Mouse (Mus musculus) kidney, embryonic 14.5 days (tissue): Measurements from ENCODE around the gene Rnf225. TPM values are rescaled to one million over a fixed set of nuclear protein-coding genes. Genes with fewer than 3 reads are reported as not detected.
"Not testable (repeated sequence)": the region's sequence is repeated elsewhere in the genome, so short reads cannot be mapped to it uniquely, and the experiment has no call there.

Source experiments
- ATAC-seq: fragments of 200-750 bp; cut with Nextera tagmentation; 2 replicates; pipeline ENCODE4 v1.8.0; 2017; ENCODE audit warnings: moderate number of reproducible peaks, mild to moderate bottlenecking, moderate TSS enrichment, moderate library complexity; ENCODE audit not compliant: low FRiP score, low TSS enrichment
- H3K27ac ChIP-seq: fragments of 300-500 bp; sonication (generic); 2 replicates; pipeline ENCODE4 v1.5.1; 2014; ENCODE audit warnings: low read depth, mild to moderate bottlenecking, low read length, moderate library complexity, mixed read lengths
- H3K27me3 ChIP-seq: fragments of 300-500 bp; sonication (generic); 2 replicates; pipeline ENCODE4 v1.6.1; 2014; ENCODE audit warnings: mild to moderate bottlenecking, low read length; ENCODE audit not compliant: control insufficient read depth, insufficient read depth
- H3K36me3 ChIP-seq: fragments of 300-500 bp; sonication (generic); 2 replicates; pipeline ENCODE4 v1.6.1; 2014; ENCODE audit warnings: low read length, mixed read lengths; ENCODE audit not compliant: control insufficient read depth, insufficient read depth
- H3K4me1 ChIP-seq: fragments of 300-500 bp; sonication (generic); 2 replicates; pipeline ENCODE4 v1.6.1; 2014; ENCODE audit warnings: low read length, mixed read lengths; ENCODE audit not compliant: control insufficient read depth, insufficient read depth
- H3K4me2 ChIP-seq: fragments of 300-500 bp; sonication (generic); replicated peaks from 2 replicates; pipeline ENCODE4 v1.6.1; 2014; ENCODE audit warnings: low read depth, mild to moderate bottlenecking, low read length
- H3K4me3 ChIP-seq: fragments of 300-500 bp; sonication (generic); 2 replicates; pipeline ENCODE4 v1.5.1; 2014; ENCODE audit warnings: mild to moderate bottlenecking, low read length
- H3K9ac ChIP-seq: fragments of 300-500 bp; sonication (generic); 2 replicates; pipeline ENCODE4 v1.6.1; 2014; ENCODE audit warnings: low read depth, mild to moderate bottlenecking, low read length, moderate library complexity
- H3K9me3 ChIP-seq: fragments of 300-500 bp; sonication (generic); 2 replicates; pipeline ENCODE4 v1.6.1; 2016; ENCODE audit warnings: low read length; ENCODE audit not compliant: control insufficient read depth
- WGBS: fragments of 180-500 bp; shearing (Covaris S2); extraction: QIAGEN DNeasy Blood & Tissue Kit; methylation state at CpG from one replicate; pipeline ENCODE4 v1.1.7; 2014; 5-methylcytosine and 5-hydroxymethylcytosine counted together
- polyA plus RNA-seq: library from polyadenylated mRNA; unstranded; fragments of >200 nt; fragmentation: Nextera tagmentation; extraction: Ambion mirVana; gene quantifications from 2 replicates; pipeline ENCODE4 v1.2.1, GENCODE M21; 2014

Rnf225 gene
- polyA plus RNA-seq, 1 experiment from 2014 or later: 0.47 TPM

GRCm38 (mm10) chr7:12897655-12898410 lies 29.4 kb upstream of the Rnf225 start, which contains the start of gene Zscan22:
Gene Zscan22 (plus strand): TSS chr7:12897815.
- Histone ChIP-seq H3K27me3 (no peaks in the 10 kb centered on the region), H3K36me3 (no peaks in the 10 kb centered on the region; the same call in 1 of the 2 replicates), H3K9me3 (no peaks in the 10 kb centered on the region), H3K9ac (peak within 1 kb of the TSS; percentile 63), H3K4me2 (peak within 1 kb of the TSS; percentile 48), H3K4me3 (peak within 1 kb of the TSS; percentile 73), H3K27ac (no peak within 1 kb of the TSS), H3K4me1 (no peaks in the 10 kb centered on the region; the same call in 1 of the 2 replicates)
- ATAC-seq: peak; percentile 100
- WGBS: 6% methylated on average over 36 of the region's 36 CpGs

DNA sequence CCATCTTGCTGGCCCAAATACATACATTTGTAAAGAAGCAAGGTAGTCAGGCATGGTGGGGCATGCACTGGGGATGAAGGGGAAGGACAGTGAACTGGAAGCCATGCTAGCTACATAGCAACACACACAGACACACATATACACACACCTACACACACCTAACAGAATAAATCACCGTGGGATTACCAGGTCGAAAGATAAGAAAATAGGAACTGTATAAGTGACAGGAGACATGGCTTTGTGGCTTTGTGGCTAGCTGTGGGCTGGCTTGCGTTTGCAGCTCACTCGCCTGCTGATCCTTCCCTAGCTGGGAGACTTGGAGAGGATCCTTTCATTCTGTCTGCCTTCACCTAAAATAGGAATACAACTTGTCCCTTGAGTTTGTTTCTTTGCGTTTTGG lies 25.7 kb upstream of the Rnf225 start:
- H3K9ac ChIP-seq: no peak overlapping the region
- H3K27me3 ChIP-seq: no peaks in the 10 kb centered on the region
- no peaks in the 10 kb centered on the region for H3K9me3 ChIP-seq
- H3K4me3 ChIP-seq: no peak overlapping the region
- peaks cover 21% of the 10 kb centered on the region for H3K36me3 ChIP-seq
- no peak overlapping the region for H3K27ac ChIP-seq
- no peaks in the 10 kb centered on the region; the same call in 1 of the 2 replicates for H3K4me1 ChIP-seq
- WGBS: 96% methylated on average over 5 of the region's 5 CpGs
- ATAC-seq: no peak
- no peak overlapping the region for H3K4me2 ChIP-seq

DNA sequence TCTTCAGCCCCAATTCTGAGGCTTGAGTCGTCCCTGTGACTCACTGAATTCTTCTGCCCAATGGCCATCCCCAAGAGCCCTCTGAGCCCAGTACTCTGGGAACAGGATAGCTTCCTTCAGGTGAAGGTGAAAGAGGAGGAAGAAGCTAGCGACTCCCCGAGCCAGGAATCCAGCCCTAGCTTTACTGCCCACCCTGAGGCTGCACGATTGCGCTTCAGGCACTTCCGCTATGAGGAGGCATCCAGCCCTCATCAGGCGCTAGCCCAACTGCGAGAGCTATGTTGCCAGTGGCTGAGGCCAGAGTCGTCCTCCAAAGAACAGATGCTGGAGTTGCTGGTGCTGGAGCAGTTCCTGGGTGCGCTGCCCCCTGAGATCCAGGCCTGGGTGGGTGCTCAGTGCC lies 23.6 kb upstream of the Rnf225 start:
- Histone ChIP-seq H3K9ac (no peak overlapping the region), H3K36me3 (peaks cover 40% of the 10 kb centered on the region), H3K4me3 (no peak overlapping the region), H3K27ac (no peak overlapping the region), H3K4me2 (no peak overlapping the region), H3K27me3 (no peaks in the 10 kb centered on the region), H3K4me1 (no peaks in the 10 kb centered on the region; the same call in 1 of the 2 replicates), H3K9me3 (no peaks in the 10 kb centered on the region)
- WGBS: 49% methylated on average over 10 of the region's 10 CpGs
- no peak for ATAC-seq

- Histone ChIP-seq H3K9ac (no peak overlapping the region), H3K36me3 (peaks cover 43% of the 10 kb centered on the region)
- 97% methylated on average over 1 of the region's 1 CpGs for WGBS
Measured at GRCm38 (mm10) chr7:12905146-12905545, 22.1 kb upstream of the Rnf225 start.

DNA sequence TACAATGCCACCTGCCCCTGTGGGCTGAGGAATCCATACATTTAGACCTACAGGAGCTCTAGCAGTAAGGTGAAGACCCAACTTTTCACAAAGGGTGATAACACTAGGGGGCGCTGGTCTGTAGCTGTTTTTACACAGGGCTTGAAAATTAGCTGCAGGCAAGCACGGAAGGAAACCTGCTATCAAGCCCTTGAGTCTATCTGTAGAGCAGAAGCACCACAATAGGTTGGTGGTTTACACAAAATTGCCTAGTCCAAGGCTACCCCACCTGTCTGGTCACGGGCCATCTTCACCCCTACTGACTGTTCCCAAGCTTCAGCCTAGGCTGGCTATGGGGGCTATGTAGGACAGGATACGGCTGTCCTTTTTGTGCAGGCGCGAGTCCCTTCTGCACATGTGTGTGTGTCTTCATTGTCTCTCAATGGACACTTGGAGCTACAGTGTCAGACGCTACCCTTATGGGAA lies 17.7 kb upstream of the Rnf225 start:
- WGBS: 37% methylated on average over 7 of the region's 7 CpGs

More at GRCm38 (mm10) chr7:12905146-12905545, 22.1 kb upstream of the Rnf225 start:
- no peak overlapping the region for H3K4me2 ChIP-seq
- no peak overlapping the region for H3K4me3 ChIP-seq
- H3K4me1 ChIP-seq: no peaks in the 10 kb centered on the region
- no peaks in the 10 kb centered on the region for H3K9me3 ChIP-seq
- no peak overlapping the region for H3K27ac ChIP-seq
- ATAC-seq: no peak
- no peaks in the 10 kb centered on the region for H3K27me3 ChIP-seq

GRCm38 (mm10) chr7:12910181-12910668 lies 17.0 kb upstream of the Rnf225 start:
- no peaks in the 10 kb centered on the region for H3K4me1 ChIP-seq
- peak overlapping the region; percentile 92 for H3K27ac ChIP-seq
- H3K27me3 ChIP-seq: no peaks in the 10 kb centered on the region
- peak; percentile 87 for ATAC-seq
- H3K4me3 ChIP-seq: peak overlapping the region; percentile 46
- WGBS: 10% methylated on average over 19 of the region's 19 CpGs
- H3K9me3 ChIP-seq: no peaks in the 10 kb centered on the region
- peak overlapping the region; percentile 64 for H3K9ac ChIP-seq
- peak overlapping the region; percentile 55 for H3K4me2 ChIP-seq
- peaks cover 34% of the 10 kb centered on the region for H3K36me3 ChIP-seq

More for the DNA sequence above, 17.7 kb upstream of the Rnf225 start:
- peak; percentile 45 for ATAC-seq
- H3K27ac ChIP-seq: peak overlapping the region; percentile 92
- peak overlapping the region; percentile 46 for H3K4me3 ChIP-seq
- peaks cover 35% of the 10 kb centered on the region for H3K36me3 ChIP-seq
- H3K4me2 ChIP-seq: peak overlapping the region; percentile 55
- no peaks in the 10 kb centered on the region for H3K27me3 ChIP-seq
- H3K9me3 ChIP-seq: no peaks in the 10 kb centered on the region
- no peaks in the 10 kb centered on the region for H3K4me1 ChIP-seq
- peak overlapping the region; percentile 64; the same call in 1 of the 2 replicates for H3K9ac ChIP-seq

DNA sequence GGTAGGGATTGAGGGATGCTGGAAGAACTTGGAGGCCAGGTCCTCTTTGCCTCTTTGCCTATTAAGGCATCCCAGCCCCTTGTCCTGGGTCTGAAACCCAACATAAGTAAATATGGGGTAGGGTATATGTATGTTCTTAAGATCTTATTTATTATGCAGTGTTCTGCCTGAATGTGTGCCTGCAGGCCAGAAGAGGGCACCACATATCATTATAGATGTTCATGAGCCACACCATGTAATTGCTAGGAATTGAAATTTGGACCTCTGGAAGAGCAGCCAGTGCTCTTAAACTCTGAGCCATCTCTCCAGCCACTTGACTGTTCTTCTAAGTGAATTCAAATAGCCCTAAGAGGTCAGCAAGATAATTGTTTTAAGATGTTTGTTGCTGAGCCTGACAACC lies 13.7 kb upstream of the Rnf225 start:
- Histone ChIP-seq H3K27me3 (no peaks in the 10 kb centered on the region), H3K9me3 (no peaks in the 10 kb centered on the region), H3K4me2 (no peak overlapping the region), H3K4me1 (no peaks in the 10 kb centered on the region), H3K9ac (no peak overlapping the region), H3K27ac (no peak overlapping the region), H3K4me3 (no peak overlapping the region), H3K36me3 (peaks cover 4% of the 10 kb centered on the region; the same call in 1 of the 2 replicates)
- no peak for ATAC-seq

- WGBS: 87% methylated on average over 7 of the region's 8 CpGs
Measured at GRCm38 (mm10) chr7:12920495-12920894, 6.7 kb upstream of the Rnf225 start.

DNA sequence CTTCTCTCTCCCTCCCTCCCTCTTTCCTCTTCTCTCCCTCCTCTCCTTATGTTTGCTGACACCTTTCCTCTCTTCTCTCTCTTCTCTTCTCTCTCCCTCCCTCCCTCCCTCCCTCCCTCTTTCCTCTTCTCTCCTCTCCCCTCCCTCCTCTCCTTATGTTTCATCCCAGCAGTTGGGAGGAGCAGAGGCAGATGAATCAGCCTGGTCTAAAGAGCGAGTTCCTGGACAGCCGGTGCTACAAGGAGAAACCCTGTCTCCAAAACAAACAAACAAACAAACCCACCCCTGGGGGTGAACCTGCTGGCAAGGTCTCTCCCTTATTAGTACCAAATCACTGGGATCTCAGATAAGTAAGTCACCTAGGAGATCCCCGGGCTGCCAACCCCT lies 5.9 kb upstream of the Rnf225 start:
- no peaks in the 10 kb centered on the region for H3K27me3 ChIP-seq
- peak overlapping the region; percentile 94 for H3K27ac ChIP-seq
- no peaks in the 10 kb centered on the region for H3K9me3 ChIP-seq
- H3K9ac ChIP-seq: peak overlapping the region; percentile 83
- peaks cover 14% of the 10 kb centered on the region; the same call in 1 of the 2 replicates for H3K4me1 ChIP-seq
- peak overlapping the region; percentile 74 for H3K4me3 ChIP-seq
- peak; percentile 18 for ATAC-seq
- H3K4me2 ChIP-seq: peak overlapping the region; percentile 72
- 0% methylated on average over 3 of the region's 3 CpGs for WGBS
- peaks cover 34% of the 10 kb centered on the region for H3K36me3 ChIP-seq

More at GRCm38 (mm10) chr7:12920495-12920894, 6.7 kb upstream of the Rnf225 start:
- ATAC-seq, H3K4me2 ChIP-seq, H3K9ac ChIP-seq, H3K4me3 ChIP-seq, H3K9me3 ChIP-seq, H3K27me3 ChIP-seq, H3K27ac ChIP-seq: not testable (repeated sequence)
- Histone ChIP-seq H3K4me1 (peaks cover 14% of the 10 kb centered on the region; the same call in 1 of the 2 replicates), H3K36me3 (peaks cover 25% of the 10 kb centered on the region)
